In genomic region chr4:147095641-147096040, GRCm38 (mm10) we compare ENCODE assay signal across 1 mouse cellular context. TPM values are rescaled to one million over a fixed set of nuclear protein-coding genes. Genes with fewer than 3 reads are reported as not detected.
"Had no signal": no experiment of that assay in that cellular context is flagged by ENCODE, and none has a peak within 500 bp of the region (broad histone marks: within the 10 kb centered on the region; RNA-seq: fewer than 3 reads in every experiment).

No protein-coding gene starts in this region.

RNA-seq across cellular contexts. Expression of gene Zfp991, which starts 36.2 kb away (rescaled TPM):
- polyA plus RNA-seq: erythroblast, embryonic 14.5 days had no signal
